Mouse (Mus musculus) midbrain, postnatal 0 days (tissue): Measurements from ENCODE around the gene Lsm2. TPM values are rescaled to one million over a fixed set of nuclear protein-coding genes. Genes with fewer than 3 reads are reported as not detected.

ENCODE experiments used
- ATAC-seq: fragments of 200-750 bp; cut with Nextera tagmentation; 2 replicates; pipeline ENCODE4 v1.8.0; 2017; ENCODE audit warnings: moderate number of reproducible peaks, mild to moderate bottlenecking, moderate TSS enrichment, moderate library complexity; ENCODE audit not compliant: low FRiP score
- DNase-seq: peaks from one replicate; pipeline ENCODE4 v3.0.0-alpha.2; 2015; ENCODE audit warnings: low spot score
- H3K27ac ChIP-seq: fragments of 300-500 bp; sonication (generic); 2 replicates; pipeline ENCODE4 v1.5.1; 2014; ENCODE audit warnings: low read depth, mild to moderate bottlenecking, low read length, mixed read lengths
- H3K27me3 ChIP-seq: fragments of 300-500 bp; sonication (generic); 2 replicates; pipeline ENCODE4 v1.6.1; 2014; ENCODE audit warnings: low read length, control low read depth, mixed read lengths; ENCODE audit not compliant: insufficient read depth
- H3K36me3 ChIP-seq: fragments of 300-500 bp; sonication (generic); 2 replicates; pipeline ENCODE4 v1.6.1; 2014; ENCODE audit warnings: low read length, control low read depth, mixed read lengths; ENCODE audit not compliant: insufficient read depth
- H3K4me1 ChIP-seq: fragments of 300-500 bp; sonication (generic); 2 replicates; pipeline ENCODE4 v1.6.1; 2014; ENCODE audit warnings: mild to moderate bottlenecking, control low read depth, antibody characterized with exemption, low read length, mixed read lengths; ENCODE audit not compliant: insufficient read depth
- H3K4me2 ChIP-seq: fragments of 300-500 bp; sonication (generic); 2 replicates; pipeline ENCODE4 v1.6.1; 2014; ENCODE audit warnings: low read depth, mild to moderate bottlenecking, low read length, mixed read lengths; ENCODE audit not compliant: poor library complexity, severe bottlenecking
- H3K4me3 ChIP-seq: fragments of 300-500 bp; sonication (generic); 2 replicates; pipeline ENCODE4 v1.5.1; 2014; ENCODE audit warnings: low read depth, mild to moderate bottlenecking, low read length, moderate library complexity
- H3K9ac ChIP-seq: fragments of 300-500 bp; sonication (generic); replicated peaks from 2 replicates; pipeline ENCODE4 v1.6.1; 2014; ENCODE audit warnings: mild to moderate bottlenecking, low read length, moderate library complexity, mixed read lengths; ENCODE audit not compliant: poor library complexity, severe bottlenecking
- H3K9me3 ChIP-seq: fragments of 300-500 bp; sonication (generic); 2 replicates; pipeline ENCODE4 v1.6.1; 2016; ENCODE audit warnings: low read length, control low read depth
- CTCF ChIP-seq: IDR thresholded peaks from 2 replicates; pipeline ENCODE4 v1.5.1; 2016; ENCODE audit warnings: antibody characterized with exemption, mild to moderate bottlenecking
- WGBS: fragments of 180-500 bp; shearing (Covaris S2); extraction: QIAGEN DNeasy Blood & Tissue Kit; methylation state at CpG from one replicate; pipeline ENCODE4 v1.1.7; 2014; 5-methylcytosine and 5-hydroxymethylcytosine counted together
- polyA plus RNA-seq: library from polyadenylated mRNA; unstranded; fragments of >200 nt; fragmentation: Nextera tagmentation; extraction: Ambion mirVana; gene quantifications from 2 replicates; pipeline ENCODE4 v1.2.1, GENCODE M21; 2015
- total RNA-seq: library from RNA; depleted of rRNA; stranded (reverse); fragments of >200 nt; gene quantifications from 2 replicates; pipeline ENCODE4 v1.2.3, GENCODE M21; 2014

Lsm2 gene
- total and polyA plus RNA-seq, 2 experiments from 2014 or later: 35.3 to 94.9 TPM

DNA sequence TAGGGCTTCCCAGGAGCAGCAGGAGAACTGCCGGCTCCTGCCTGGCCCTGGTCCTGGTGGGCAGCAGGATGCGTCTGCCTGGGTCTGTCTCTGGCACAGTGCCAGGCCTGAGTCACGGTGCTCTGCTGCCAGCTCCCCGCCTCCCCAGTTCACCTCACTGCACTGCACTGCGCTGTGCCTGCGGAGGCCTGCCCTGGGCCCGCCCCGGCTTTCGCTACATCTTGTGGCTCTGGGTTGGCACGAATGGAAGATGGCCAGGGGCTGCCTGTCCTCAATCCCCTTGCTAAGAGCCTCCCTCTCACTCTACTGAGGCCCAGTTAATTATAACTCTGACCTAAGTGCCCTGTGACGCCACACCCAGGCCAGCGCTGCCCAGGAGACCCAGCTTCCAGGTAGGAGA lies 34.7 kb downstream of the Lsm2 start, which contains the start of gene Vwa7:
TSS of gene Vwa7 (plus strand) at position 204 of the 400 bp plus-strand sequence.
- H3K4me1 ChIP-seq: no peaks in the 10 kb centered on the region
- TF ChIP-seq CTCF: no peak
- DNase-seq: peak; percentile 72
- H3K27ac ChIP-seq: no peak within 1 kb of the TSS
- no peak within 1 kb of the TSS for H3K9ac ChIP-seq
- H3K4me3 ChIP-seq: no peak within 1 kb of the TSS
- H3K36me3 ChIP-seq: peaks cover 50% of the 10 kb centered on the region
- 50% methylated on average over 12 of the region's 12 CpGs for WGBS
- H3K4me2 ChIP-seq: no peak within 1 kb of the TSS
- no peaks in the 10 kb centered on the region for H3K9me3 ChIP-seq
- peak; percentile 25; the same call in 1 of the 2 replicates for ATAC-seq
- no peaks in the 10 kb centered on the region for H3K27me3 ChIP-seq

DNA sequence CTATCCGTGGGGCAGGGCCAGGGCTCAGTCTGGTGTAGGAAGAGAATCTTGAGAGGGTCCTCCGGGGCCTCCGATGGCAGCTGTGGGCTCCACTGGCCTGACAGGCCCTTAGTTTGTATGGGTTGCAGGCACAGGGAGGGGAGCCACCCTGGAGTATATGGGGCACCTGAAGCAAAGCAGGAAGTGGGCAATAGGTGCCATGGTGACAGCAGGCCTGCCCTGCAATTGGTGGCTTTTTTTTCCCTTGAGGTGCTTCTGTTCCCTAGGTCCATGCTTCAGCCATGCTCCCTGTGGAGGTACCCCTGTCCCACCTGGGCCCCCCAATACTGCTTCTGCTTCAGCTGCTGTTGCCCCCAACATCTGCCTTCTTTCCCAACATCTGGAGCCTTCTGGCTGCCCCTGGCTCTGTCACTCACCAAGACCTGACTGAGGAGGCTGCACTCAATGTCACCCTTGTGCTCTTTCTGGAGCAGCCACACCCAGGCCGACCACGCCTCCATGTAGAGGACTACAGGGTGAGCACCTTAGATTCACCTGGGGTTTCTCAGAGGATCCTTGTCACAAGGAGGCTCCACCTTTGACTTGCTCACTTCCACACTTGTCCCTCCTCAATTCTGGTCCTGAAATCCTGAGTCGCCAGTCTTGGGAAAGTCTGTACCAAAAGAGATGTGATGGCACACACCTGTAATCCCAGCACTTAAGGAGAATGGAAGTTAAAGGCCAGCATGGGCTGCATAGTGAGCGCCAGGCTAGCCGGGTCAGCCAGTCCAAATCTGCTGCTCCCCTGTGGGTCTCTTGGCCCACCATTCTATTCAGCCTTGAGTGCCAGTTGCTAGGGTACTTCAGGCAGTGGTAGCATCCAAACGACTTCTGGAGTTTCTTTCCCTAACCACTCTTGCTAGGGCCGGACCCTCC lies 35.4 kb downstream of the Lsm2 start:
- Histone ChIP-seq H3K4me2 (no peak overlapping the region), H3K36me3 (peaks cover 43% of the 10 kb centered on the region), H3K4me3 (no peak overlapping the region), H3K9me3 (no peaks in the 10 kb centered on the region), H3K27me3 (no peaks in the 10 kb centered on the region), H3K9ac (no peak overlapping the region), H3K27ac (no peak overlapping the region), H3K4me1 (no peaks in the 10 kb centered on the region)
- WGBS: 82% methylated on average over 10 of the region's 10 CpGs
- no peak for TF ChIP-seq CTCF
- ATAC-seq (no peak), DNase-seq (no peak)

GRCm38 (mm10) chr17:35017706-35018030 lies 36.0 kb downstream of the Lsm2 start:
- TF ChIP-seq CTCF: no peak
- Histone ChIP-seq H3K9ac (no peak overlapping the region), H3K4me1 (no peaks in the 10 kb centered on the region), H3K27me3 (no peaks in the 10 kb centered on the region), H3K27ac (no peak overlapping the region), H3K9me3 (no peaks in the 10 kb centered on the region), H3K4me2 (no peak overlapping the region), H3K4me3 (no peak overlapping the region), H3K36me3 (peaks cover 37% of the 10 kb centered on the region)
- DNase-seq: no peak
- WGBS: 72% methylated on average over 14 of the region's 14 CpGs
- ATAC-seq: no peak

GRCm38 (mm10) chr17:35018171-35018570 lies 36.5 kb downstream of the Lsm2 start:
- Histone ChIP-seq H3K27me3 (no peaks in the 10 kb centered on the region), H3K4me2 (no peak overlapping the region), H3K4me3 (no peak overlapping the region), H3K36me3 (peaks cover 32% of the 10 kb centered on the region), H3K9me3 (no peaks in the 10 kb centered on the region), H3K27ac (no peak overlapping the region), H3K9ac (no peak overlapping the region), H3K4me1 (no peaks in the 10 kb centered on the region)
- DNase-seq (no peak), ATAC-seq (no peak)
- TF ChIP-seq CTCF: no peak
- WGBS: 86% methylated on average over 3 of the region's 3 CpGs

DNA sequence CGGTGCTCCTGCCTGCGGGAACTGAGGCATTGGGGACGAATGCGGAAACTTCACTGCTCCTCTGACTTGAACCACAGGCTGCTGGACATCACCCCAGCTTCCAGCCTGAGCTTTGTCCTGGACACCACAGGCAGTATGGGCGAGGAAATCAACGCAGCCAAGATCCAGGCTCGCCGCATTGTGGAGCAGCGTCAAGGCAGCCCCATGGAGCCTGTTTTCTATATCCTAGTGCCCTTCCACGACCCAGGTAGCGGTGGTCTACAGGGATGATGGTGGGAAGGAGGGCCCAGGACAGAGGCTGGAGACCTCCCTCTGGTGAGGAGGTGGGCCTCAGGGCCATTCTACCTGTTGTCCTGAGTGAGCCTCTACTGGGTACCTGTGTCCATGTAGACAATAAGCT lies 38.2 kb downstream of the Lsm2 start:
- Histone ChIP-seq H3K9me3 (no peaks in the 10 kb centered on the region), H3K27me3 (no peaks in the 10 kb centered on the region), H3K36me3 (peaks cover 16% of the 10 kb centered on the region), H3K9ac (no peak overlapping the region), H3K4me1 (no peaks in the 10 kb centered on the region), H3K27ac (no peak overlapping the region), H3K4me3 (no peak overlapping the region), H3K4me2 (no peak overlapping the region)
- no peak for DNase-seq
- 78% methylated on average over 11 of the region's 11 CpGs for WGBS
- ATAC-seq: no peak
- TF ChIP-seq CTCF: no peak

GRCm38 (mm10) chr17:35020551-35020950 lies 38.9 kb downstream of the Lsm2 start:
- H3K9ac ChIP-seq: no peak overlapping the region; the same call in 1 of the 2 replicates
- no peaks in the 10 kb centered on the region for H3K27me3 ChIP-seq
- H3K4me3 ChIP-seq: no peak overlapping the region
- WGBS: 82% methylated on average over 8 of the region's 8 CpGs
- H3K4me1 ChIP-seq: no peaks in the 10 kb centered on the region
- H3K36me3 ChIP-seq: peaks cover 10% of the 10 kb centered on the region
- no peak overlapping the region for H3K27ac ChIP-seq
- DNase-seq (no peak), ATAC-seq (no peak)
- no peak for TF ChIP-seq CTCF
- no peak overlapping the region for H3K4me2 ChIP-seq
- no peaks in the 10 kb centered on the region for H3K9me3 ChIP-seq
